Mouse (Mus musculus) layer of hippocampus, adult 2 months (tissue): Measurements from ENCODE around the gene Nup62. TPM values are rescaled to one million over a fixed set of nuclear protein-coding genes. Genes with fewer than 3 reads are reported as not detected.
A peak's percentile ranks its signal among the peaks of the same experiment; 100 is the strongest.

ENCODE experiments used
- DNase-seq, 2 experiments: peaks; one replicate each; pipeline ENCODE4 v3.0.0; 2022; ENCODE audit warnings: low spot score in 2 of 2
- H3K27ac ChIP-seq: fragments of 200-600 bp; 2 replicates; pipeline ENCODE4 v1.8.1; 2022
- H3K4me3 ChIP-seq: fragments of 200-600 bp; 2 replicates; pipeline ENCODE4 v1.8.1; 2022; ENCODE audit warnings: mild to moderate bottlenecking
- CTCF ChIP-seq: fragments of 200-600 bp; conservative IDR thresholded peaks from 2 replicates; pipeline ENCODE4 v1.8.1; 2022; ENCODE audit warnings: antibody characterized with exemption, mild to moderate bottlenecking, moderate library complexity
- long read RNA-seq, 2 experiments: library from polyadenylated mRNA; stranded (forward); transcript quantifications; one replicate each; pipeline ENCODE4 v2.0.0; 2021; ENCODE audit warnings: borderline mapping rate in 2 of 2
- total RNA-seq, 2 experiments: library from RNA; stranded (reverse); gene quantifications; 2 replicates each; pipeline ENCODE4 v1.2.3; 2021

The Nup62 gene
- 10 to 100 TPM; 29.7 to 33.2 TPM for total RNA-seq
- long read RNA-seq, experiment 1, transcript Nup62-201 (2 exons, 2,722 nt) = major isoform, 14 of 18 reads
- long read RNA-seq, experiment 1, partial matches to known transcripts = 3 of 18 reads
- long read RNA-seq, experiment 1, other reads (novel, unspliced or antisense) = 1 of 18 reads
- long read RNA-seq, experiment 2, transcript Nup62-201 (2 exons, 2,722 nt) = major isoform, 14 of 15 reads
- long read RNA-seq, experiment 2, partial matches to known transcripts = 0 of 15 reads
- long read RNA-seq, experiment 2, other reads (novel, unspliced or antisense) = 1 of 15 reads

DNA sequence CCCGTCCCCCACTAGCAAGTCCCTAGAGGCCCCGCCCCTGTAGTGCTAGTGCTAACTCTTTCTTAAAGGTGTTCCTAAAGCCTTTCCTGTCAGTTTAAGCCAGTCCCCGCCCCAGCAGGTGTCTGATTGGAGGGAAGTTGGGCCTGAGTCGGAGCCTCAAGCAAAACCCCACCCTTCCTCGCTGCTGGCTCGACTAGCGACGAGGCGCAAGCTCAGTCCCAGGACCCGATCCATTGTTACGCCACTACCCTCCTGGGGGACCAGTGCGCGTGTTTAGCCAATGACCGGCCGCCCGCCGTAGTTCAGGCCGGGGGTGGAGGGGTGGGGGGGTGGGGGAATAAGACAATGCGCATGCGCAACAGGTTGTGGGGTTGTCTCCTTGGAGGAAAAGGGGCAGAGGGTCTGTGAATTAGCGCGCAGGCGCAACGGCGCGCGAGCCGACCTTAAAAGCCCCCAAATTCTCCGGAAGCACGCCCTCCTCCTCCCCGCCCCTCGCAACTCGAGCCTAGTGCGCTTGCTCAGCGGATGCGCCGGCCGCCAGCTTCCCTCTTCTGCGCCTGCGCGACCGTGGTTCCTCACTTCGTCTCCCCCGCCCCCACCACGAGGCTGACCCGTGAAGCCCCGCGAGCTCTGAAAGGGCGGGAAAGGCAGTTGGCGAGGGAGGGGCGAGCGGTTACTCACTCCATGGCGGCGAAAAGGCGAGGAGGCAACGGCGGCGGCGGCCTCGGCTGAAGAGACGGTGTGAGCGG, at the start of gene Nup62, which contains the start of gene Il4i1:
Gene Nup62, plus strand, starts transcription at position 368 of the 749 bp plus-strand sequence.
Gene Il4i1, plus strand, starts transcription at position 667 of the 749 bp plus-strand sequence.
- peak; percentile 35; the same call in 1 of the 2 replicates for TF ChIP-seq CTCF
- Histone ChIP-seq H3K27ac (peak within 1 kb of the TSS; percentile 97), H3K4me3 (peak within 1 kb of the TSS; percentile 82)
- peak; percentile 98 to 99 for DNase-seq

DNA sequence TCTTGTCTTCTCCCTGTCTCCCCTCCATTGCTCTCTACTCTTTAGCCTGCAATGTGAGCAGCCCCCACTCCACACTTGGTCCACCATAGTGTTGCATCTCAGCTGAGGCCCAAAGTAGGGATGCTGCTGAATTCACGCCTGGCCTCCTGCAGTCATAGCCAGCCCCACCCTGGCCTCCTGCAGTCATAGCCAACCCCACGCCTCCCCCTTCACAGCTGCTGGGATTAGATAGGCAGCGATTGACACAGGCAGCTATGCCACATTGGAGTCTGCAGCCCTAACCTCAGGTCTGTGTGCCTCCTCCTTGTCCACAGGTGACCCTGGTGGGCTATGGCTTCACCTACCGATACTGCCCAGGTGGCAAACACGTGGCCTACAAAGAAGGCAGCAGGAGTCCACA, 47.8 kb upstream of the Nup62 start:
- TF ChIP-seq CTCF = no peak
- no peak overlapping the region for H3K4me3 ChIP-seq
- H3K27ac ChIP-seq = no peak overlapping the region
- no peak for DNase-seq

DNA sequence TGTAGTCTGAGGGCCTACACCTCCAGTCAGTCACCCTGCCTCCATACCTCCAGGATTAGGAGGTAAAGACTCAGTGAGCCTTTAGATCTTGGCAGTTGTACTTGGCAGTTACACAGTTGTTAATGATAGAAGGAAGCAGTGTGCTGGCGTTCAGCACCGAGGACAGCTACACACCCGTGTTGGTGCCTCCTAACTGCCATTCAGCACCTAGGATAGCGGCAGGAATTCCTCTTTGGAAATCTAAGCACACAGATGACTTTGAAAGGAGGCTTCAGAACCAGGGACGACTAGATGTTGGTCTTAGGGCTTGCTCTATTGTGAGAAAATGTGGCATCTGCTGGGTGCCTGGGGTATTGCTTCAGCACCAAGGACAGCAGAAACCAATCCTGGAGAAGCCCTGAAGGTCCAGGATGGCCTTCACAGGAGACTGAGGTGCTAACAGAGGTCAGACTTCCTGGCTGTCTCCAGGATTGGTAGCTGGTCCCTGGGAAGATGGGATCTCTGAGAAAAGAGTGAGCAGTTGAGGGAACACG, 45.8 kb upstream of the Nup62 start:
- Histone ChIP-seq H3K4me3 (no peak overlapping the region), H3K27ac (no peak overlapping the region)
- DNase-seq = no peak
- no peak for TF ChIP-seq CTCF

DNA sequence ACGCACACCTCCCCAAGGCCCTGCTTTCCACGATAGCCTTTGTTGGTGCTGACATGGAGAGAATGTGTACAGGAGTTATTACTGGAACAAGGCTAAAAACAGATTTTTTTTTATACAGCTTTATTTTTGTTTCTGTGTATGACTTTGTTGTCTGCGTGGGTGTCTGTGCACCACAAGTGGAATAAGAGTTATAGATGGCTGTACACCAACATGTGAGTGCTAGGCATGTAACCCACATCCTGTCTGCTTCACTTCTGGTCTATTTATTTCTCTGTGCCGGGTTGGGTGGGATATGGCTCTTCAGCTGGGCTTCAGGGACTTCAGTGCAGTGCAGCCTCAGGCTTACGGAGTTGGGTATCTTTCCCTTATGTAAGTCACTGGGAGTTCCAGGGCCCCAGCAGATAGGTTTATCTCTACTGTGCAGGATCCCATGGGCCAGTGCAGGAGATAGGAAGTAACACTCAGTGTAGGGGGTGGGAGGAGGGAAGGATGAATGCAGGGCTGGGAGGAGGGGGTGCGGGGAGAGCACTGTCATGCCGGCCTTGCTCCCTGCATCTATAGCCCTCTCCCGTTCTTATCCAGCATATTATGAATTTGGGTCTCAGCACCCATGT, 43.2 kb upstream of the Nup62 start:
- Histone ChIP-seq H3K4me3 (no peak overlapping the region), H3K27ac (no peak overlapping the region)
- no peak for DNase-seq
- no peak for TF ChIP-seq CTCF

DNA sequence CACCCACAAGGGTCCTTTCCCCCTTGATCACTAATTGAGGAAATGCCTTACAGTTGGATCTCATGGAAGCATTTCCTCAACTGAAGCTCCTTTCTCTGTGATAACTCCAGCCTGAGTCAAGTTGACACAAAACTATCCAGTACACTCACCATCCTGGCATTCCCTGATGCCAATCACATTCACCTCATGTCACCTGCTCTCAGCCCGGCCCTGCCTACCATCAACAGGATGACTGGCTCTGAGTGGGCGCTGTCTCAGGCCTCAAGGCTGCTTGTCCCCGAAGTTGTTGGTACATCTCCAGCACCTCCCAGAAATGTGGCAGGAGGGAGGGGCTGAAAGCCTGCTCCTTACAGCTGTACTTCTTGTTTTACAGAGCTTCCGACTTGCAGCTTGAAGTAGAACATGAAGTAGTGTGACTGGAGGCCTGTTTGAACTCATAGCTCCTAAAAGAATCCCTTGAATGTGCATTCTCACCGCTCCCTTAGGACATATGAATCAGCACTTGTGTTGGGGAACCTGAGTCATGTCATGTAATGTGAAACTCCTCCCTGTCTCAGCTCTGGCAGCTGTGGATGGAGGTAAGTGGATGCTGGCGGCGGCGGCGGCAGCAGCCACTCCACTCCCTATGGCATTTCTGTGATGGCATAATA, 38.9 kb upstream of the Nup62 start:
- H3K27ac ChIP-seq = no peak overlapping the region
- DNase-seq = no peak
- TF ChIP-seq CTCF = no peak

DNA sequence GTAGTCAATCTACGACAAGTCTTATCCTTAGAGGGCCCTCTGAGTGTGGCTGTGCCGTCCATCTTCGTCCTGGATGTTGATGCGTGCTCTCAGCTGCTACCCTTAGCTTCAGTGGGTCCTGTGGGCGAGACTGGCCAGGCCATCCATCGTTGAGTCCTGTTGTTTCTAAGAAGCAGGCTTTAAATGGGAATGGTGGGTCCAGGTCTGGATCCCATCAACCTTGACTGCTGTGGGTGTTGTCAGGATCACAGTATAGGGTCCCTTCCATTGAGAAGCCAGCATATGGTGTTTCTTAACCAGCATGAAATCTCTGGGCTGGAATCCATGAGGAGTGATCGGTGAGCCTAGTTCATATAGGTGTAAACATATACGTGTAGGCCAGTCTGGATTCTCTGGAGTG, 35.8 kb upstream of the Nup62 start:
- DNase-seq = no peak
- Histone ChIP-seq H3K27ac (no peak overlapping the region), H3K4me3 (no peak overlapping the region)
- no peak for TF ChIP-seq CTCF

More for the DNA sequence above, 38.9 kb upstream of the Nup62 start:
- H3K4me3 ChIP-seq = no peak overlapping the region

DNA sequence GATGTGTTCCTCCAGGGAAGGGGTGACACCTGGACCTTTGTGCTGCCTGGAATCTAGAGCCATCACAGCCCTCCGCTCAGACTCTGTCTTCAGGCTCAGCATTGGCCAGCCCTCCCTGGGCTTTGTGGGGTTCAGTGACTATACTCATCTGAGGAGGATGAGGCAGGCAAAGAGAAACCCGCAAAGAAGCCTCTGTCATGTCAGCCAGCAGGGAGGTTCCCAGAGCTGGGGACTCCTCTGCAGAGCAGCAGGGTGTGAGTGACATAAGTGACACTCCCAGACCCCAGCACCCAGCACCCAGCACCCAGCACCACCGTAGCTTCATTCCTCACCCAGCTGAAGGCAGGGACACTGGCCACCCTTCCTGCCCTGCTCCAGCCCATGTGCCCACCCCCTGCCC, 26.4 kb upstream of the Nup62 start:
- Histone ChIP-seq H3K27ac (no peak overlapping the region), H3K4me3 (no peak overlapping the region)
- no peak for TF ChIP-seq CTCF
- DNase-seq = no peak

DNA sequence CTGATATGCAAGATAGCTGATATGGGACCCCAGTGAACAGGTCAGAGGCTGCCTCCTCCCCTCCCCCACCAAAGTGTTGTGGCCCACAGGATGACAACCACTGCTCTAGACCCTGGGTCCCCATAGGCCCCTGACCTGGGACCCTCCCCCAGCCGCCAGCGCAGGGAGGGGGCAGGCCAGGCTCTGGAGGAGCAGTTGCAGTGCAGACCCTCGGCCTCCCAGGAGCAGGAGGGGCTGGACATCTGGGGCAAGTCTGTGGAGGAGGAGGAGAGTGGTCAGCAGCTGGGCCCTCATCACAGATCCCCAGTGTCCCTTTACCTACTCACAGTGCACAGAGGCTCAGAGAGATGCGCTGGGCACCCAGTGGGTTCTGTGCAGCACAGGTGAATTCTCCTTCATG, 25.8 kb upstream of the Nup62 start:
- Histone ChIP-seq H3K27ac (no peak overlapping the region), H3K4me3 (no peak overlapping the region)
- no peak for DNase-seq
- TF ChIP-seq CTCF = no peak

DNA sequence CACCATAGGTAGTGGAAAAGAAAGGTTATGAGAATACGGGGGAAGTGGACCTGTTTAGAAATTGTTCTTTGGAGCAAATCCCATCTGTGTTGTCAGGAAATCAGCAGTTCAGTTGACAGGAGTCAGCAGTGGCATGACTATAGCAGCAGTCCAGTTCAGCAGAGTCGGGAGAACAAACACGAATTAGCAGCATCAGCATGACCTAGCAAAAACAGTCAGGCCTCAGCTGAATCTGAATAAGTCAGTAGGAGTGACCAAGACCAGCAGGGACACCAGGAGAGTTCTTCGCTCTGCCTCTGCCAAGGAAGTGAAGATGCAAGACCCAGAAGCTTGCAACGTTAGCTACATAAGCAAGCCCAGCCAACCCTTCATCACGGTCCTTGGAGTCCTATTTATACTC, 23.1 kb upstream of the Nup62 start:
- H3K4me3 ChIP-seq = no peak overlapping the region
- no peak overlapping the region for H3K27ac ChIP-seq
- no peak for DNase-seq
- TF ChIP-seq CTCF = no peak

DNA sequence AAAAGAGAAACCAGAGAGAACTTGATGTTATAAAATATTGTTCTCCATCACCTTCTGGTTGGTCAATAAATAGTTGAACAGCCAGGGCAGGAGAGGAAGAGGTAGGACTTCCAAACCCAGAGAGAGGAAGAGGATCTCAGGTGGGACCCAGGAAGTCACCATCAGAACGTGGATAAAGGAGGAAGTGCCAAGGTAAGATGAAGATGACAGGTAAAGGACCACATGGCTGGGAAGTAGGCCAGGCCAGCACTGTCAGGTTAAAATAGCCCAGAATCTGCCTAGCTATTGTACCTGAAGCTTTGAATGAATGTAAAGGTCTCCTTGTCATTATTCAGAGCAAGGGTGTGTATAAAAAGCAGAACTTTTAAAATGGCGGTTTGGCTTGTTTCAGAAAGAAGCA, 7.0 kb upstream of the Nup62 start:
- no peak for TF ChIP-seq CTCF
- no peak overlapping the region for H3K4me3 ChIP-seq
- no peak overlapping the region for H3K27ac ChIP-seq
- DNase-seq = no peak

DNA sequence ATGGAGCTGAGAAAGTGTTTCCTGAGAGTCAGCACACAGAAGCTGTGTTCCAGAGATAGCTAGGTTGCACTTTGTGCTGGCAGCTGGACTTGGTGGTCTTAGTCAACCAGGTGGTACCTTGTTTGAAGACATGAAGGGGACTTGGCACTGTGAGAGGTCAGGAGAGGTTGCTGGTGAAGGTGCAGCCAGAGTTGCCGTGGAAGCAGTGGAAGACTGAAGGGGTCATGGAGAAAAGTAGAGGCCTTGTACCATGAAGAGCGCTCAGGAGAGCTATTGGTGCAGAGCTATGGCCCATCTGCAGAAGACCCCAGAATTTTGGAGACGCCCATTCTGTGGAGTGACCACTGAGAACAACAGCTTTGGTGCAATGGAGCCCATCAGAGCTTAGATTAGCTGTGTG, 6.4 kb upstream of the Nup62 start:
- Histone ChIP-seq H3K4me3 (no peak overlapping the region), H3K27ac (no peak overlapping the region)
- no peak for TF ChIP-seq CTCF
- no peak for DNase-seq

DNA sequence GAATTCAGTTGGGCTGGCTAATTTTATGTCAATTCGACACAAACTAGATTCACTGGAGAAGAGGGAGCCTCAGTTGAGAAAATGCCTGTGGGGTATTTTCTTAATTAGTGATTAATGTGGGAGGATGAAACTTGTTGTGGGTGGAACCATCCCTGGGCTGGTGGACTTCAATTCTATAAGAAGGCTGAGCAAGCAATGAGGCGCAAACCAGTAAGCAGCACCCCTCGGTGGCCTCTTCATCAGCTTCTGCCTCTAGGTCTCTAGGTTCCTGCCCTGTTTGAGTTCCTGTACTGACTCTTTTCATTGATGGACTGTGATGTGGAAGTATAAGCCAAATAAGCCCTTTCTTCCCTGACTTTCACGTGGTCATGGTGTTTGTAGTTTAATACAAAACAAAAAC, 5.5 kb upstream of the Nup62 start:
- no peak for DNase-seq
- Histone ChIP-seq H3K4me3 (no peak overlapping the region), H3K27ac (no peak overlapping the region)
- no peak for TF ChIP-seq CTCF
